Mouse (Mus musculus) heart, embryonic 11.5 days (tissue): ENCODE data around the gene Ube2m. TPM values are rescaled to one million over a fixed set of nuclear protein-coding genes. Genes with fewer than 3 reads are reported as not detected.

Experiments used
- polyA plus RNA-seq: library from polyadenylated mRNA; unstranded; fragments of >200 nt; fragmentation: Nextera tagmentation; extraction: Ambion mirVana; gene quantifications from 2 replicates; pipeline ENCODE4 v1.2.1, GENCODE M21; 2014

The Ube2m gene
- polyA plus RNA-seq, 1 experiment from 2014 or later = 172 TPM

Other genes starting within 250 kb of the Ube2m start
- gene Zscan18, start 234.6 kb downstream of the Ube2m start, polyA plus RNA-seq = 8.5 and 9.1 TPM in 2 replicates
- gene Zfp329, start 219.4 kb downstream of the Ube2m start, polyA plus RNA-seq = 12.4 and 13.4 TPM in 2 replicates
- 21.6 and 25.6 TPM in 2 replicates for gene Zfp110, start 203.5 kb downstream of the Ube2m start, polyA plus RNA-seq
- 2.8 and 3.6 TPM in 2 replicates for gene Zfp128, start 157.1 kb downstream of the Ube2m start, polyA plus RNA-seq
- gene Zscan22, start 140.5 kb downstream of the Ube2m start, polyA plus RNA-seq = 14.5 and 17.0 TPM in 2 replicates
- gene Rps5, start 116.0 kb downstream of the Ube2m start, polyA plus RNA-seq = 659 and 704 TPM in 2 replicates
- gene Rnf225, start 110.9 kb downstream of the Ube2m start, polyA plus RNA-seq = 0.53 and 0.65 TPM in 2 replicates
- 6.8 and 7.1 TPM in 2 replicates for gene Zfp324, start 72.4 kb downstream of the Ube2m start, polyA plus RNA-seq
- 4.3 and 5.5 TPM in 2 replicates for gene Zfp446, start 60.4 kb downstream of the Ube2m start, polyA plus RNA-seq
- not detected in 2 replicates for gene Slc27a5, start 40.1 kb downstream of the Ube2m start, polyA plus RNA-seq
- gene Trim28, start 39.2 kb downstream of the Ube2m start, polyA plus RNA-seq = 252 and 256 TPM in 2 replicates
- 13.6 and 16.0 TPM in 2 replicates for gene Zbtb45, start 28.2 kb downstream of the Ube2m start, polyA plus RNA-seq
- gene Chmp2a, start 3.5 kb downstream of the Ube2m start, polyA plus RNA-seq = 148 and 149 TPM in 2 replicates
- 1.5 and 1.7 TPM in 2 replicates for gene Mzf1, start 16.5 kb upstream of the Ube2m start, polyA plus RNA-seq
- gene Vmn1r85, start 56.9 kb upstream of the Ube2m start, polyA plus RNA-seq = not detected in 2 replicates
- not detected in 2 replicates for gene Vmn1r86, start 81.6 kb upstream of the Ube2m start, polyA plus RNA-seq
- gene Vmn1r87, start 101.9 kb upstream of the Ube2m start, polyA plus RNA-seq = not detected in 2 replicates
- gene Vmn1r88, start 121.3 kb upstream of the Ube2m start, polyA plus RNA-seq = not detected in 2 replicates
- not detected in 2 replicates for gene Vmn1r89, start 174.7 kb upstream of the Ube2m start, polyA plus RNA-seq
- gene Lig1, start 239.0 kb upstream of the Ube2m start, polyA plus RNA-seq = 84.6 and 95.3 TPM in 2 replicates
- 3.4 and 6.3 TPM in 2 replicates for gene Zswim9, start 240.4 kb upstream of the Ube2m start, polyA plus RNA-seq